Mouse (Mus musculus): ENCODE data around the gene Sla2.
"Not testable (repeated sequence)": the region's sequence is repeated elsewhere in the genome, so short reads cannot be mapped to it uniquely, and the experiment has no call there.

The Sla2 gene

GRCm38 (mm10) chr2:156901344-156901743 lies 14.4 kb upstream of the Sla2 start:
- DNase-seq: no peak

DNA sequence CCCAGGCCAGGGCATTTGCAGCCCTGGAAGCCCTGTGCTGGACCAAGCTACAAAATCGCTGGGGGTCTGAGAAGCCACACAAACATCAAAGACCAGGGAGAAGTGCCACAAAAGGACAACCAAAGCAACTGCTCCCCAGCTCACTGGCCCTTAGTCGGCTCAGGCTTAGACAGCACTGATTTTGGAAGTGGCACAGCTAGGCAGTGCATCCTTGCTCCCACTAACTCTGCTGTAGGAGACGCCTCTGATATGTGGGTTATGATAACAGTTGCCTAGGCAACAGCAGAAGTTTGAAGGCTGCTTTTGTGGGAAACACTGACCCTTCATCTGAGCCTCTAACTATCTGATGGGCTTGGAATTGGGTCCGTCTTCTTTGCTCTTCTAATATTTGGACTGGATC lies 12.2 kb upstream of the Sla2 start:
- DNase-seq: no peak

DNA sequence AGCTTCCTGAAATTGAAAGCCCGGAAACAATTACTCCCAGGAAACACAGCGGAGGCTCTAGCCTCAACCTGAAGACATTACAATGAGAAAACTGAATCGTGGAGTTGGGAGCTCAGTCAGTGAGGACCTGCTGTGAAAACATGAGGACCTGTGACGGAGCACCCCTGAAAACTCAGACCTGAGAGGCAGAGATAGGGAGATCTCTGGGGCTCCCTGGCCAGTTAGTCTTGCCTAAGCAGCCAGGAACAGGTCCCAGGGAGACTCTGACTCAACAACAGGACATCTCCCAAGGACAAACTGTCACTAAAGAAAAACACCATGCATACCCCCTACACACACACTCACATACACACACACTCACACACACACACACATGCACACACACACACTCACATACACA lies 11.4 kb upstream of the Sla2 start:
- no peak for DNase-seq

DNA sequence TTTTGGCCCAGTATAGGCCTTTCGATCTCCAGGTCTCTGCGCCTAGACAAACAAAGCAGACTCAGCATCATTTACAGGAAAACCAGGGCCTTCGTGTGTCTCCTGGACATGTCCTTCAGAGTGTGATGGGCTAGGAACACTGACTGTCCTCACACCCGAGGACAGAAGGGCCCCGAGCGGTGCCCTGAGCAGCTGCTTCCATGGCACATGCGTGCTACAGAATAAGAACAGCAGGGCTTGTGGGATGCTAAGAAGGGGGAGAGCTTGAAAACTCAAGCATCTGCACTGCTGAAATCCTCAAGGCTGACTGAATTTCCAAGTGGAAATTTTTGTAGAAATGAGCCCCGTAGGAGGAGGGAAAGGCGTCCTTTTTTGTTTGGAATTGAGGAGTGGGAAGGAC lies 10.0 kb upstream of the Sla2 start:
- DNase-seq: peak; percentile 42

- DNase-seq: no peak
Measured at GRCm38 (mm10) chr2:156896384-156896914, 9.5 kb upstream of the Sla2 start.

DNA sequence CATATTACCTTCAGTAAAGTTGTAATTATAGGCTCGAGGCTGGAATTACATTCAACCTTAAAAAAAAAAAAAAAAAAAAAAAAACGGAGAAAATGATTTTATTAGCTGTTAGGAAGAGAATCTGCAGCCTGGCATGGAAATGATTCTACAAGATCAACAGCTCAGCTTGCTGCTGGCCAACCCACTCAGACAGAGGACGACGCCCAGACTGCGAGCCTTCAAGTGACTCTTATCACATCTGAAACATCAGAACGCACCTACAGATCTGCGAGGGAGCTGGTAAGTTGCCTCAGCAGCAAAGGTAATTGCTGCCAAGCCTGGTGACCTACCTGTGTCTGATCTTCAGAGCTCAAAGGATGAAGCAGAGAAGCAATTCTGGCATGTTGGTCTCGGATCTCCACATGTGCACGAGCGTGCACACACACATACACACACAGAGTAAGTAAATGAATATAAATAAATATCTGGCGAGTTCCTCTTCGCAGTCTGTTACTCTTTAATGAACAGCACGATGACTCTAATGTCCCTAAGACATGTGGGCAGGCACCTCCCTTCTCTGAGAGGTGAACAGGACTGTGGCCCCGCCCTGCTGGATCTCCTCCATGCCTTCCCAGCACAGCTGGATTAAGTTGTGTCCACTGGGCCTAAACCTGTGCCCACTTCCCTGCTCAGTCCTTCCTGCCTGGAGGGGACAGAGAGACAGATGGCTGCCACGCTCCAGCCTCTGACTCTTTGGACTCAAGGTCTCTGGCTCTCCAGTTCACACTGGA lies 7.7 kb upstream of the Sla2 start:
- no peak for DNase-seq

GRCm38 (mm10) chr2:156892821-156893220 lies 5.8 kb upstream of the Sla2 start:
- no peak for DNase-seq

DNA sequence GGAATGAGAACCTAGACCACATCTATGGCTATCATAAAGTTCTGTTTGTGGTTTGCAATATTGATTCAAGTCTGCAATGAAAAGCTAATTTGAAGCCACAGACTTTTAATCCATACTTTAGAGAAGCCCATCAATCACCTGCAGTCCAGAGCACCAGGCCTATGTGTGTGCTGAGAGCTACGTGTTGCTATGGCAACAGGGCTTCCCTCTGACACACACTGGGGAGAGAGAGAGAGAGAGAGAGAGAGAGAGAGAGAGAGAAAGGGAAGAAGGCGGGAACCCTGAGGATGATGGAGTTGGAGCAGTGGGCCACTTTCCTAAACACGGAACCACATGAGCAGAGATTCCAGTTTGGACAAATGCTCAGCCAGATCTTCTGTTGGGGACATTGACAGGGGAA lies 5.2 kb upstream of the Sla2 start:
- no peak for DNase-seq

GRCm38 (mm10) chr2:156888490-156888889 lies 1.5 kb upstream of the Sla2 start:
- DNase-seq: no peak

- DNase-seq: no peak
Measured at GRCm38 (mm10) chr2:156886084-156886631, 834 bp downstream of the Sla2 start.

DNA sequence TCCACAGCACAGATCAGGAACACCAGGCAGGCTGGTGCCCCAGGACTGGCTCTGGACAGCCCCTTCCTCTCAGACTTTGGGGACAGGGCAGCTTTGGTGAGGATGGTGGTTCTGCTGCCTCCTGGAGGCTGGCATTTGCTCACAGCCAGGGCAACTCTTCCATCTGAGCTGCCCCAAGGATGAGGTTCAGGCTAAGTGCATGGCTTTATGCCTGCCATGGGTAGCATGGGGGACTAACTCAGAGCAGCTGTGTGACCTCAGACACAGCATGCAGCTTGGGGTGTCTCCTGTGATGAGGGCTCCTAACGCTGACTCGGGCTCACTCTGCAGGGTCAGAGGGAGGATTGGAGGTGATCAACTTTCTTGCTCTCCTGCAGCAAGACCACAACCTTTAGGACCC lies 1.3 kb downstream of the Sla2 start:
- DNase-seq: not testable (repeated sequence)

DNA sequence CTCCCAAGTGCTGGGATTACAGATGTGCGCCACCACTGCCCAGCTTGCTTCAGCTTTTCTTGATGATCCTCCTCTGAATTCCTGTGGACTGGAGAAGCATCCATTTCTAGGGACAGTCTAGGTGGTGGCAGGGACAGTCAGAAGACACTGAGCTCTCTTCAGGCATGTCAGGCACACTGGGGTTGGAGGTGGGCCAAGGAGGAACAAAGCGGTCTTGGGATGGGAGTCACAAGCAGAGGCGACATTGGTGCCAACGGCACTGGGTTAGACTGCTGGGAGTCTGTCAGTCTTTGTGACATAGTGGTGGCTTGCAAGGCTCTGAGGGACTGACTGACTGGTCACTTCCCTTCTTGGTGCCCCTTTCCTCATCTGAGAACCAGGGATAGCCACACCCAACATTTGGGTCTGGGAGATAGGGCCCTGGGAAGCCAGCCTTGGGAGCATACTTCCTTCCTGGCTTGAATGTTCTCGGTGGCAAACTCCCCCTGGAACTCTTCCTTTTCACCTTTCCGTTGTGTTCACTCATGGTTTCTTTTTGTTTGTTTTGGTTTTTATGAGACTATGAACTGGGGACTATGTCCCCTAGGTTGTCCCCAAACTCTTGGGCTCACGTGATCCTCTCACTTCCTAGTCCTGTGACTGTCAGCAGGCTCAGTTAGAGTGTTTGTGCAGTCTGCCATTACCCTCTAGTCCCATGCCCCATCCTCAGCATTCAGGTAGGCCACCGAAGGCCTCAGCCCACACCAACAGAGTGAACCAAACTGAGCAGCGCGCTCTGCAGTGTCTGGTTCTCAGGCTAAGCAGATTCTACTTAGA lies 2.4 kb downstream of the Sla2 start:
- no peak for DNase-seq

DNA sequence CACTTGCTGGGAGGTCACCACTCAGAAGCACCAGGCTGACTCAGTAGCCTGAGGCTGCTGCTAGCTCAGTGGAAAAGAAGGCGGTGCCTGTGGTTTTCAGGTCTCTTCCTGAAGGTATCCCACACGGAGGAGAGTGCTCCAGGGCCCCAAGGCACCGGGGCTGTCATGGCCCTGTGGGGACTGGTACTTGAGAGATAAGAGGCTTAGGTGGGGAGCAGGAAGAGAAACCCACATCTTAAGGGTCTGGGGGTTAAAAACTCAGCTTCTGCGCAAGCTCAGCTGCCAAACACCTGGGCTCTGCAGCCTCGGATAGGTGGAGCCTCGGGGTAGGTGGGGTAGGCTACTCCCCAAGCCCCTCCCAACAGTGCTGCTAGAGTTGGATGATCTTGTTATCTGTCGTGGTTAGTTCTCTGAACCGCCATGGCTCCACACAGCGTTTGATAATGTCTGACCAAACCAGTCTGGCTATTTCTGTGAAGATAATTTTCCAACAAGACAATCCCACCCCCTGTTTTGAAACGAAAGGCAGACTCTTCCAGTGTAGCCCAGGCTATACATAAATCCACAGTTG lies 4.5 kb downstream of the Sla2 start:
- no peak for DNase-seq

- DNase-seq: no peak
Measured at GRCm38 (mm10) chr2:156879541-156879940, 7.5 kb downstream of the Sla2 start.

DNA sequence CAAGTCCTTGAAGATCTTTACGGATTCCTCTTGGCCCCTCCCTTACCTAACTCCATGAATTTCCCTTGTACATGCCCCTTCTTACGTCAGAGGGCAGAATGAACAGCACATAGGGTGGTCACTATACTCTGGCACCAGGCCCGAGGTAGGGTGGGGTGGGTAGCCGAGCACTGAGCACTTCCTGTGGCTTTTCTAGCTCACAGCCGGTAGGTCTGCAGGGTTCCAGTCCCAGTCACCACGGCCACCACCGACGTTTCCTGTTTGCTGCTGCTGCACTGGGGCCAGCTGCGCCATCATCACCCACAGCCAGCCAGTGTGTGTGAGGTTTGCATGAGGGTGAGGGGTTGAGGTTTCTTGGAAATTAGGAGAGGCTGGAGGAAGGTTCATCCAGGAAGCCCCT lies 9.3 kb downstream of the Sla2 start:
- no peak for DNase-seq

DNA sequence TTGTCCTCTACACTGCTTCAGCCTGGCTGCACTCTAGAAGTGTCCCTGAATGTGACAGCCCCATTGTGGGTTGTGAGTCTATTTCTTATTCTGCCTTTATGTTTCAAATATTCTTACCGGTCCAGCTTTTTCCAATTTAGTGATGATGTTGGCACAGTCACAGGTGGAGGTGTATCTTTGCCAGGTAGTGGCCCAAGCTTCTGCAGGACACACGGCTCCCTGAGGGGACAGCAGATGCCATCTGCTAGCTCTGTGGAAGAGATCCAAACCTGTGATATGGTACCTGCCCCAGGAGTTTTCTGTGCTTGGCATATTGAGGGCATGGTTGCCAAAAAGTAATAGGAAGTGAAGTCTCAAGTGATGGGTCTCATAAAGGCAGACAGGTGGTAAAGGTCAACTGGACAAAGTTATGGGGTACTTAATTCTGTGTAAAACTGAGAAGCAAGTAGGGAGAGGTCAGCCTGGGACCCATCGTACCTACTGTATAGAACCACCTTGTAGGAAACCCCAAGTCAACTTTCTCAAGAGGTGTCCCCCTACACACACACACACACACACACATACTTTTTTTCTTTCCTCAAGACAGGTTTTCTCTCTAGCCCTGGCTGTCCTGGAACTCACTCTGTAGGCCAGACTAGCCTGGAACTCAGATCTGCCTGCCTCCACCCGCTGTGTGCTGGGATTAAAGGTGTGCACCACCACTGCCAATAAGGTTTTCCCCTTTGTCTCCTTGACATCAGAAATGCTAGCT lies 12.1 kb downstream of the Sla2 start:
- no peak for DNase-seq

DNA sequence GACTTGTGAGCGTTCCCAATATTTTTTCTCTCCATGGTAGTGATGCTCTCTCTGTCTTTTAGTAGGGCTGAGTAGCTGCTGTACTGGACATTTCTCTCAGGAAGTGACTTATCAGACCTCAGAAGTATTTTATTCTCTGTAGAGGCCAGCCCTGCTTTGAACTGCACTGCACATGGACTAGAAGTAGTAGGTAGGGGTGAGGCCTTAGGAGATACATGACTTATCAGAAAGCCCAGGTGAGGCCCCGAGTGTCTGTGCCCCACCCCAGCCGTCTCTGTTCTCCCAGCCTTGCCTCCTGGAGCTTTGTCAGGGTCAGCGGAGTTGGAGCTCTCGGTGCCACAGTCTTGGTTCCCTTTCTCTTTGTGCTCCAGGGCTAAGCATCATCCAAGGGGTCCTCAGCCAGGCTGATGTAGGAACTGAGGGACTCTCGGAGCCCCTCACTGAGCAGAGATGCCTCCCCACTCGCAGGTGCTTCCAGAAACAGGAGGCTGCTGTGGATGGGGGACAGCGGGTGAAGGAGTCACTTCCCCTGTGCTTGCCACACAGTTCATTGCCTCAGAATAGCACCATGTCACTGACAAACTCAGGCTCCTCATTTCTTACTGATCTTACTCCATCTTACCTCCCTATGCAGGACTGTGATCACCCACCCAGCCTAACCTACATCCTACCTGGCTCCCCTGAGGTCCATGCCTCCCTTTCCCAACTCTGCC lies 12.8 kb downstream of the Sla2 start:
- no peak for DNase-seq

- no peak for DNase-seq
Measured at GRCm38 (mm10) chr2:156873629-156874028, 13.4 kb downstream of the Sla2 start.

- DNase-seq: no peak
Measured at GRCm38 (mm10) chr2:156870519-156870918, 16.5 kb downstream of the Sla2 start.

DNA sequence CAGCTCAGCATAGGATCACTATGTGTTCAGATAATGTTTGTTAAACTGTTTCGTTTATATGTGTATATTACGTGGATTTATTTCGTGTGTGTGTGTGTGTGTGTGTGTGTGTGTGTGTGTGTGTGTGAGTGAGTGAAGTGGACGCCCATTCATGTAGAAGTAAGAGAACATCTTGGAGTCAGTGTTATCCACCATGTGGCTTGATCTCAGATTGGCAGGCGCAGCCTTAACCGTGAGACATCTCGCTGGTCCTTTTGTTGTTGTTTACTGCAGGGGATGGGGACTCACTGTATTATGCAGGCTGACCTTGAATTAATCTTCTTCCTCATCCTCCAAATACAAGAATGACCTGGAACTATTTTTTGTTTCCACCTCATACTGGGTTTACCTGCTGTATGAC lies 17.4 kb downstream of the Sla2 start:
- no peak for DNase-seq

DNA sequence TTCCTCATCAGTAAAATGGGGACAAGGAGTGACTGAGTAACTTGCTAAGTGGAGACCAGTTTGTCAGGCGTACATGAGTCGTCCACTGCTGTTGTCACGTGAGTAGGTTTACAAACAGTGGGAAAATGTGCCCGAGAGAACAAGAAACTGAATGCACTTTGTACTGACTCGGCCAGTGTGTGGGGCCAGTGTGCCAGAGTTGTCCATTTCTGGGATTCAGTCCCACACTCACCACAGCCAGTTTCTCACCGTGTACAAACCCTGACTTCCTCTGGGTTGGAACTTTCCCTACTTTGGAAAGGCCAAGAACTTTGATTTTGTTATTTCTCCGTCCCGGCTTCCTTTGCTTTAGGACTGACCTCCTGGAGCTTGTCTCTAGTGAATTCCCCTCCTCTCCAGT lies 18.0 kb downstream of the Sla2 start:
- peak; percentile 37 for DNase-seq

GRCm38 (mm10) chr2:156864481-156864880 lies 22.5 kb downstream of the Sla2 start:
- no peak for DNase-seq

Measured in layer of hippocampus, adult 9-11 months (tissue).